Mouse (Mus musculus) cerebral cortex, adult 2 months (tissue): ENCODE results near the gene Spast.

Experiments
- WGBS: fragments of 180-500 bp; shearing (Covaris S2); methylation state at CpG from one replicate; pipeline ENCODE4 v1.1.7; 2018; 5-methylcytosine and 5-hydroxymethylcytosine counted together

Spast gene

GRCm38 (mm10) chr17:74338937-74339804 is at the start of gene Spast:
Gene Spast, plus strand, starts transcription at chr17:74338987.
- WGBS = under 1% methylated on average over 88 of the region's 90 CpGs

- WGBS = 69% methylated on average over 3 of the region's 3 CpGs
These were observed 48.6 kb upstream of the Spast start for GRCm38 (mm10) chr17:74290198-74290597.

GRCm38 (mm10) chr17:74291640-74292361 is 47.0 kb upstream of the Spast start:
- WGBS = 89% methylated on average over 4 of the region's 4 CpGs

DNA sequence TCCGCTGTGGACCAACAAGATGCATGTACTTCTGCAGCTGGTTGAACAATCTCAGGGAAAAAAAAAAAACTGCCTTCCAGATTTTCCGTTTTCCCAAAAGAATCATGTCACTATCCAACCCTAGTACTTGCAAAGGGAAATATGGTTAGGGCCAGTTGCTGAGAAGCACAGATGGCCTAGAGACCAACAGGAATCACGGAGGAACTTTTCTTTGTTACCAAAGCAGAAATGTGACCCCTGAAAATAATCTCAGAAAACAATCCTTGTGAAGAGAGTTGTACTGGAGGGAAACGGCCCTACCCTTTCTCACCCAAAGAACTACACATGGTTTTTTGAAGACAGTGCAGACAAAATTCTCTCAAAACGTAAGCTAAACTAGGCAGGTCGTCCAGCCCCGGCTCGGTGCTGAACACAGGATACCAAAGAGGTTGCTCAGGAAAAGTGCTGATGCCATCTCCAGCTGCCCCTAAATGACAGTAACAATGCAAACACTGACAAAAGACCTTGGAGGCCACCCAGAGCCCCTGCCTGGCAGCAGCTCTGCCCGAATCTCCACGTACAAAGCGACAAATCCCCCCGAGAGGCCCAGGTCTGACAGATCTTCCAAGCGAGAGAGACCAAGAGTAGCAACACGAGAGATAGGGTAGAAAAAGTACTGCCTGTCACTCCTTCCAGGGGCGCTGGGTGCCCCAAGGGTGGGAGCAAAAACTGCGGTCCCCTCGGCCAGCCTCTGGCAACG is 44.9 kb upstream of the Spast start:
- WGBS = 2% methylated on average over 18 of the region's 18 CpGs

- under 1% methylated on average over 80 of the region's 80 CpGs for WGBS
These were observed 44.3 kb upstream of the Spast start for GRCm38 (mm10) chr17:74294426-74295025.

DNA sequence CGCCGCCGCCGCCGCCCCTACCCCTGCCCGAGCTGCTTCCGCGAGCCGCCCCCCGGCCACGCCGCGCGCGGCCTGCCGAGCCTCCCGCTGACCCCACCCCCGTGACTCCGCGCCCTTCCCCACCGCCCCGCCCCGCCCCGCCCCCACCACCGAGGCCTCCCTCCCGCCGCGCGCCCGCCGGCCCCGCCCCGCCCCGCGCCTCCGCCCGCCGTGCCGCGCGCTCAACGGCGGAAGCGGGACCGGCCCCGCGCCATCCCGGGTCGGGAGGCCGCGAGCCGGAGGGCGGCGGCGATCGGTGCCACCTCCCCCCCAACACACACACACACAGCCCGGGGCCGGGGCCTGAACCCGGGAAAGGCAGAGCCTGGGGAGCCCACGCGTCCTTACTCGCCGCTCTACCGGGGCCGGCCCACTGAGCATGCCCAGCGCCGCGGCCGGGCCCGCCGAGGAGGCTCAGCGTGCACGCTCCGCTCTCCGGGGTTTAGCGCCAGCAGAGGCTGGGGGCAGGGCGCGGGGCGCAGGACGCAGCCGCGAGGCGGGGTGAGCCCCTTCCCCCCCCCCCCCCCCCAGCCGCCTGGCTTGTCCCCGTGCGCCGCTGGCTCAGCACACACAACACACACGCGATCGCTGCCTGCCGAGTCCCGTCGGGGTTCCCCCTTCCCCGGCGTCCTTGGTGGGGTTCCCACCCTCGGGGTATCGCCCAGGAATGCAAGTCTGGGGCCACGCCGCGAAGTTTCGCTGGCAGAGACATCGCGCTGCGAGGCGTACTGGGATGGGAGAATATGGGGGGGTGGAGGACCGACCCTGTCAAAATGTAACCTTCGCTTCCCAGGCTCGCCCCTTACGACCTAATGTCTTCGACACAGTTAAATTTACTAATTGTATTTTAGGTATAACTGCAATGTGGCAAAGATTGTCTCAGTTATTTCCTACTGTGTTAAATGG is 43.5 kb upstream of the Spast start, which contains the start of gene Memo1:
Gene Memo1 (minus strand): TSS at position 496 of the 945 bp plus-strand sequence.
- 2% methylated on average over 79 of the region's 110 CpGs for WGBS

DNA sequence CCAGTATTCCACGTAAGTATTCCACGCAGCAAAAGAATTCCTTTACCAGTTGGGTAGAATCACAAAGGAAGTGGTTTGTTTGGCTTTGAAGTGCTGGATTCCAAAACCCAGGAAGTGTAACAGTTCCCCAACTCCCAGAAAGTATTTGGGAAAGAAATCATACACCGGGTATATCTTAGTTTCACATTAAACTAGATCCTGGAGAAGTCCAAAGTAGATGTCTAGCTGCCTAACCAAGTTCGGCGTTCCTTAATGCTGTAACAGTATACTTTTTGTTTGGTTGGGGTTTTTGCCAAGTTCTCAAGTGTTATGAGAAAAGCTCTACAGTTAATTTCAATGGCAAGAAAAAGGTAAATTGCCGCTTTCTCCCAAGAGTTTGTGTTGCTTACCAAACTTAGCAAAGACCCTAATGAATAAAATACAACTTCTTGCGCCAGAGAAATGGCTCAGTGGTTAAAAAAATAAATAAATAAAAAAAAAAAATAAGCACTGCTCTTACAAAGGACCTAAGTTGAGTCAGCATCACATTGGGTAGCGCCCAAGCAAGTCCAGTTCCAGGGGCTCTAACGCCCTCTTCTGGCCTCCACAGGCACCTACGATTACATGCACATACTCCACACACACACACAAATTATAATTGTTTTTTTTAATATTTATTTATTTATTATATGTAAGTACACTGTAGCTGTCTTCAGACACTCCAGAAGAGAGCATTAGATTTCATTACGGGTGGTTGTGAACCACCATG is 42.5 kb upstream of the Spast start:
- WGBS = 32% methylated on average over 11 of the region's 11 CpGs

DNA sequence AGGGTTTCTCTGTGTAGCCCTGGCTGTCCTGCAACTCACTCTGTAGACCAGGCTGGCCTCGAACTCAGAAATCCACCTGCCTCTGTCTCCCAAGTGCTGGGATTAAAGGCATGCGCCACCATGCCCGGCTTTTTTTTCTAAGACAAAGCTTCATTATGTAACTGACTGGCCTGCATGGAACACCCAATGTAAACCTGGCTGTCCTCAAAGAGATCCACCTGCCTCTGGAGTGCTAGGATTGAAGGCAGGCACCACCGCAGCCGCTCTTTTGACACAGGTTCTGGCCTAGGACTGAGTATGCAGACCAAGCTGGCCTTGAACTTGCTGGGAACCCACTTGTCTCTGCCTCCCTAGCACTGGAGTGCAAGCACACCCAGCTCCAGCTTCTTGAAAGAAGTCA is 41.8 kb upstream of the Spast start:
- WGBS = 88% methylated on average over 5 of the region's 5 CpGs

- 92% methylated on average over 5 of the region's 5 CpGs for WGBS
These were observed 38.7 kb upstream of the Spast start for GRCm38 (mm10) chr17:74300089-74300488.

- WGBS = 69% methylated on average over 4 of the region's 4 CpGs
These were observed 34.7 kb upstream of the Spast start for GRCm38 (mm10) chr17:74304060-74304459.

GRCm38 (mm10) chr17:74305616-74306015 is 33.2 kb upstream of the Spast start:
- 87% methylated on average over 4 of the region's 4 CpGs for WGBS

GRCm38 (mm10) chr17:74306021-74306420 is 32.8 kb upstream of the Spast start:
- 96% methylated on average over 1 of the region's 1 CpGs for WGBS

DNA sequence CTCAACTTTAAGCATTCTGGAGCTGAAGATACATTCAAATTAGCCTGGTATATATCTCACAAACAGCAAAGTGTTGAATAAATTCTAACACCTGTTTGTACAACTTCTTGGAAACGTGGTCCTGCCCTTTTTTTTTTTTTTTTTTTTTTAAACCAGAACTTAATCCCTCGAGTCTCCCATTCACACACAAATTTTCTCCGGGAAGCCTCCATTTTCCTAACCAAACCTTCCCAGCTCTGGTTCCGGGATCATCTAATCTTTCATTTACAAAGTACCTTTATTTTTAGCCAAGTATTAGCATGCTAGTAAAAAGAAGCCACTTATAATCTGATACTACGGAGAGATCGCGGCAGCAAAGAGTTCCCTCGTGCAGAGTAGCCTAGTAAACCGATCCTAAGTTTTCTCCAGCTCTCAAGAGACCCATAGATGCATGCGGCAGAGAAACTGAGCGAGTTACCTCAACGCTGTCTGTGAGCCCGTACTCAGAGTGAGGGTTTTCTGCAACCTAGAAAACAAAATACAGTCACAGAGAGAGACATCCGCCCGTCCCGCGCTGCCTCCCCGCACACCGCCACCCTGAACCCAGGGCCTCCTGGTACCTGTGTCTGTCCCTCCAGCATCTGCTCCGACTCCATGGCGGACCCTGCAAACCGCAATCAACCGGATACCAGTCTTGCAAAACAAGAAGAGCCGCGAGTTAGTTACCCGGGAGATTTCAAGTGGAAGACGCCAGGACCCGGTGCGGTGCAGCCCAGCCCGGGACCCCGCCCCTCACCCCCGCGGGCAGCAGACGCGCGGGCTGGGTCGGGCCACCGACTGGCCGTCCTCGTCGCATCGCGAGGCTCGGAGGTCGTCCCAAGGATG is 23.1 kb upstream of the Spast start:
- WGBS = under 1% methylated on average over 45 of the region's 45 CpGs

GRCm38 (mm10) chr17:74316309-74316863 is 22.4 kb upstream of the Spast start:
- under 1% methylated on average over 48 of the region's 48 CpGs for WGBS

GRCm38 (mm10) chr17:74318721-74319120 is 20.1 kb upstream of the Spast start:
- 96% methylated on average over 6 of the region's 6 CpGs for WGBS

DNA sequence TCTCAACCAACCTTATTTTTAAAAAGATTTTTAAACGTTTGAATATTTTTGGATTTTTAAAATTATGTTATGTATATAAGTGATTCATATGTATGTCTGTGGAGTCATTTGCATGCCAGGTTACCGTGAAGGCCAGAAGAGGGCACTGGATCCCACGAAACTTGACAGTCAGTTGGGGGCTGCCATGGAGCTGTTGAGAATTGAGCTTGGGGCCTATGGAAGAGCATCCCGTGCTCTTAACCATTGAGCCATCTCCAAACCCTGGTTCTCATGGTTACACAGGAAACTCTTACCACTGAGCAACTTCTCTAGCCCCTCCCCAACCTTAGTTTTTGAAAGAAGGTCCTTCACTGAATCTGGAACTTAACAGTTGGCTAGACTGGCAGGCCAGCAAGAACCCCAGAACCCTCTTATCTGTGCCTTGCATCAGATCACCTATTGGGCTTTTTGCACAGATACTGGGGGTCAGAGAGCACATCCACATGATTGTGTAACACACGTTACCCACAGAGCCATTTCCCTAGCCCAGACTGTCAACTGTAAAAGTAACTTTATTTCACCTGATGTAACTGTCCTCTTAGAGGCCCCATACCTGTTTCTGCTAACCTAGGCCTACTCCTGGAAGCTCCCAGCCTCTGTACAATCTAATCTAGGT is 16.3 kb upstream of the Spast start:
- WGBS = 55% methylated on average over 5 of the region's 5 CpGs

DNA sequence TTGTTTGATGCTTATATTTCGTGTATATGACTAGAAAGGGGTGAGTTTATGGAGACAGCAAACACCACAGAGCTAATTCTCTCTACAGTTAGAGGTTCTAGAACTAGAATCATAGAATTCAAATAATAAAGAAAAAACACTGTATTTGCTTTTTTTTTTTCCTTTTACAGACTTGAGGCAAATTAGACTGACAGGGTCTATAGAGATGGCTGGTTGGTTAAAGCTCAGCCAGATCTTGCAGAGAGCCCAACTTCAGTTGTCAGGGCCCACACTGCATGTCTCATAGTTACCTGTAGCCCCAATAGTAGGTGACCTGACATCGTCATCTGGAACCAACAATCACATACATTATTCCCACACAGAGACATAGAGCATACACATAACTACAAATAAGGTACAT is 14.9 kb upstream of the Spast start, which contains the start of gene Dpy30:
Gene Dpy30 (minus strand): TSS at position 101 of the 400 bp plus-strand sequence.
- WGBS = 89% methylated on average over 2 of the region's 2 CpGs

DNA sequence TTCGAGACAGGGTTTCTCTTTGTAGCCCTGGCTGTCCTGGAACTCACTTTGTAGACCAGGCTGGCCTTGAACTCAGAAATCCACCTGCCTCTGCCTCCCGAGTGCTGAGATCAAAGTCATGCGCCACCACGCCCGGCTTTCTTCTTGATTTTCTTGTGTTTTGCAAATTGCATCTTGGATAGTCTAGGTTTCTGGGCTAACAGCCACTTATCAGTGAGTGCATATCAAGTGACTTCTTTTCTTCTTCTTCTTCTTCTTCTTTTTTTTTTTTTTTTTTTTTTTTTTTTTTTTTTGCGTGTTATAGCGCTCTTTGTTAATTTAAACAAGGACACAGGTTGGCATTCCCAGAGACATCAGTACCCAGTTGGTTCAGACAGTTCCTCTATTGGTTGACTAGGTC is 11.6 kb upstream of the Spast start:
- 90% methylated on average over 7 of the region's 7 CpGs for WGBS
